Comparison of ENCODE assay signal across 25 mouse cellular contexts in genomic region chr3:100810461-100810860, GRCm38 (mm10). TPM values are rescaled to one million over a fixed set of nuclear protein-coding genes. Genes with fewer than 3 reads are reported as not detected.
DNase-seq lines count a peak whose midpoint lies in the region; ATAC-seq and TF ChIP-seq lines count a peak whose summit lies in the region.
"Had no signal": no experiment of that assay in that cellular context is flagged by ENCODE, and none has a peak within 500 bp of the region (broad histone marks: within the 10 kb centered on the region; RNA-seq: fewer than 3 reads in every experiment).

No protein-coding gene starts in this region.

- no peaks in the 10 kb centered on the region for H3K9me3 ChIP-seq in kidney, embryonic 14.5 days (ENCODE audit: control insufficient read depth, low read length)
- no peaks in the 10 kb centered on the region for H3K9me3 ChIP-seq in midbrain, embryonic 13.5 days
- H3K9me3 ChIP-seq: embryonic facial prominence, embryonic 12.5 days; forebrain, embryonic 13.5 days; limb, embryonic 13.5 days; stomach, embryonic 15.5 days had no signal

- 13% methylated on average over 2 of the region's 2 CpGs for WGBS in kidney, embryonic 14.5 days
- WGBS in midbrain, embryonic 13.5 days, result 84% methylated on average over 2 of the region's 2 CpGs

- H3K4me3 ChIP-seq in kidney, embryonic 14.5 days (ENCODE audit: low read length), result no peak overlapping the region
- H3K4me3 ChIP-seq in midbrain, embryonic 13.5 days (replicated peaks), result no peak overlapping the region
- H3K4me3 ChIP-seq: embryonic facial prominence, embryonic 12.5 days; erythroblast, embryonic 14.5 days; forebrain, embryonic 13.5 days; heart, adult 2 months; left cerebral cortex, adult 2 months; limb, embryonic 13.5 days; stomach, embryonic 15.5 days had no signal

- H3K27me3 ChIP-seq in kidney, embryonic 14.5 days (ENCODE audit: control insufficient read depth, insufficient read depth, low read length), result no peaks in the 10 kb centered on the region
- H3K27me3 ChIP-seq in Patski, result no peaks in the 10 kb centered on the region
- H3K27me3 ChIP-seq in midbrain, embryonic 13.5 days, result no peaks in the 10 kb centered on the region
- H3K27me3 ChIP-seq: embryonic facial prominence, embryonic 12.5 days; forebrain, embryonic 13.5 days; limb, embryonic 13.5 days; stomach, embryonic 15.5 days had no signal

- no peak overlapping the region for H3K4me2 ChIP-seq in kidney, embryonic 14.5 days (replicated peaks; ENCODE audit: low read depth, low read length)
- H3K4me2 ChIP-seq in midbrain, embryonic 13.5 days (replicated peaks), result no peak overlapping the region
- H3K4me2 ChIP-seq: embryonic facial prominence, embryonic 12.5 days; forebrain, embryonic 13.5 days; hindbrain, embryonic 14.5 days; limb, embryonic 13.5 days; stomach, embryonic 15.5 days had no signal

- no peaks in the 10 kb centered on the region for H3K36me3 ChIP-seq in kidney, embryonic 14.5 days (ENCODE audit: control insufficient read depth, insufficient read depth, low read length)
- H3K36me3 ChIP-seq in midbrain, embryonic 13.5 days, result no peaks in the 10 kb centered on the region
- H3K36me3 ChIP-seq: embryonic facial prominence, embryonic 12.5 days; limb, embryonic 13.5 days; stomach, embryonic 15.5 days had no signal

- no peak overlapping the region for H3K9ac ChIP-seq in kidney, embryonic 14.5 days (ENCODE audit: low read depth, low read length)
- H3K9ac ChIP-seq in midbrain, embryonic 13.5 days (replicated peaks), result no peak overlapping the region
- H3K9ac ChIP-seq: embryonic facial prominence, embryonic 12.5 days; forebrain, embryonic 13.5 days; hindbrain, embryonic 14.5 days; limb, embryonic 13.5 days; stomach, embryonic 15.5 days had no signal

- in situ Hi-C loops in Patski (cut with MboI; ENCODE audit: low pct_unique_long_range_greater_than_20kb), result no loop called here

- CTCF ChIA-PET in Patski (lab: Charles Lee), result interaction anchor here (0.7 to 1.7 kb wide), 11 partner anchors 10 to 106 kb away, joined by 3 to 7 read pairs (median 3); no protein-coding TSS in a partner anchor

- DNase-seq in kidney, adult 9 months, result peak; percentile 39
- peak; percentile 58 for DNase-seq in Patski (ENCODE audit: low read depth, low spot score)
- DNase-seq in adrenal gland, postnatal 14 days, result peak; percentile 37
- DNase-seq in mesoderm, embryonic 11.5 days (ENCODE audit: low read depth, low spot score), result peak; percentile 54
- no peak for DNase-seq in thymus, postnatal 14 days
- DNase-seq: cerebellum, adult 9-10 months; gastrocnemius, postnatal 14 days; heart, adult 2 months; heart, postnatal 36 days; layer of hippocampus, adult 9-11 months; lung, postnatal 14 days; right cerebral cortex, postnatal 25 days; thymus, adult 2 months had no signal

- POLR2A ChIA-PET in Patski (lab: Charles Lee), result interaction anchor here (0.5 to 1.0 kb wide), 2 partner anchors 9 to 41 kb away, joined by 3 to 5 read pairs; no protein-coding TSS in a partner anchor

- no peak overlapping the region for H3K27ac ChIP-seq in kidney, embryonic 14.5 days (ENCODE audit: low read depth, low read length)
- H3K27ac ChIP-seq in midbrain, embryonic 13.5 days, result no peak overlapping the region
- H3K27ac ChIP-seq: embryonic facial prominence, embryonic 12.5 days; forebrain, embryonic 13.5 days; heart, adult 2 months; hindbrain, embryonic 14.5 days; left cerebral cortex, adult 2 months; limb, embryonic 13.5 days; stomach, embryonic 15.5 days had no signal

- no peak for ATAC-seq in kidney, embryonic 14.5 days (ENCODE audit: low FRiP score, low TSS enrichment)
- peak; percentile 35 for ATAC-seq in Patski
- no peak for ATAC-seq in midbrain, embryonic 13.5 days
- ATAC-seq: forebrain, embryonic 13.5 days had no signal

- TF ChIP-seq CTCF in Patski (IDR thresholded peaks at IDR 0.05), result no peak

- H3K4me1 ChIP-seq in kidney, embryonic 14.5 days (ENCODE audit: control insufficient read depth, insufficient read depth, low read length), result 0 out of 2 replicates have a peak, but pooled peaks cover 3% of the 10 kb centered on the region
- no peaks in the 10 kb centered on the region for H3K4me1 ChIP-seq in midbrain, embryonic 13.5 days (replicated peaks)
- H3K4me1 ChIP-seq: embryonic facial prominence, embryonic 12.5 days; forebrain, embryonic 13.5 days; limb, embryonic 13.5 days; stomach, embryonic 15.5 days had no signal

RNA-seq across cellular contexts. Expression of gene Vtcn1, which starts 14.8 kb away (rescaled TPM):
- 0.34 and 0.50 TPM in 2 replicates for polyA plus RNA-seq in kidney, embryonic 14.5 days (2014; fragmentation: Nextera tagmentation; extraction: Ambion mirVana)
- 1.8 TPM for polyA plus RNA-seq in Patski (2021)
- total RNA-seq in adrenal gland, postnatal 14 days (2021), result 0.37 and 0.41 TPM in 2 replicates
- not detected in 2 replicates for polyA plus RNA-seq in midbrain, embryonic 13.5 days (2015; fragmentation: Nextera tagmentation; extraction: Ambion mirVana)
- total RNA-seq: common myeloid progenitor, adult 5-6 weeks; megakaryocyte, adult 5-6 weeks; midbrain, postnatal 0 days had no signal
- polyA plus RNA-seq: embryonic facial prominence, embryonic 12.5 days; erythroblast, embryonic 14.5 days; forebrain, embryonic 13.5 days; hindbrain, embryonic 14.5 days; midbrain, postnatal 0 days had no signal
